Mouse (Mus musculus) intestine, embryonic 14.5 days (tissue): ENCODE results near the gene Kif20b. TPM values are rescaled to one million over a fixed set of nuclear protein-coding genes. Genes with fewer than 3 reads are reported as not detected.

Source experiments
- ATAC-seq: fragments of 200-750 bp; cut with Nextera tagmentation; replicated peaks from 2 replicates; pipeline ENCODE4 v1.8.0; 2017; ENCODE audit warnings: low read depth, moderate number of reproducible peaks, moderate TSS enrichment, moderate library complexity; ENCODE audit not compliant: low FRiP score, low TSS enrichment
- DNase-seq: peaks from one replicate; pipeline ENCODE4 v3.0.0-alpha.2; 2018; ENCODE audit warnings: low spot score
- H3K27ac ChIP-seq: fragments of 300-500 bp; sonication (generic); 2 replicates; pipeline ENCODE4 v1.5.1; 2014; ENCODE audit warnings: low read depth, mild to moderate bottlenecking, control low read depth
- H3K27me3 ChIP-seq: fragments of 300-500 bp; sonication (generic); replicated peaks from 2 replicates; pipeline ENCODE4 v1.6.1; 2014; ENCODE audit warnings: low read length, control low read depth; ENCODE audit not compliant: control insufficient read depth, insufficient read depth
- H3K36me3 ChIP-seq: fragments of 300-500 bp; sonication (generic); 2 replicates; pipeline ENCODE4 v1.6.1; 2014; ENCODE audit warnings: low read length, control low read depth; ENCODE audit not compliant: control insufficient read depth, insufficient read depth
- H3K4me1 ChIP-seq: fragments of 300-500 bp; sonication (generic); replicated peaks from 2 replicates; pipeline ENCODE4 v1.6.1; 2014; ENCODE audit warnings: low read length, control low read depth, mixed read lengths; ENCODE audit not compliant: control insufficient read depth, insufficient read depth
- H3K4me2 ChIP-seq: fragments of 300-500 bp; sonication (generic); 2 replicates; pipeline ENCODE4 v1.6.1; 2014; ENCODE audit warnings: low read length
- H3K4me3 ChIP-seq: fragments of 300-500 bp; sonication (generic); 2 replicates; pipeline ENCODE4 v1.5.1; 2014; ENCODE audit warnings: low read depth, low read length, control low read depth, mixed read lengths
- H3K9ac ChIP-seq: fragments of 300-500 bp; sonication (generic); 2 replicates; pipeline ENCODE4 v1.6.1; 2014; ENCODE audit warnings: mild to moderate bottlenecking, low read length
- H3K9me3 ChIP-seq: fragments of 300-500 bp; sonication (generic); 2 replicates; pipeline ENCODE4 v1.6.1; 2016; ENCODE audit warnings: low read length, control low read depth; ENCODE audit not compliant: control insufficient read depth
- WGBS: fragments of 180-500 bp; shearing (Covaris S2); extraction: QIAGEN DNeasy Blood & Tissue Kit; methylation state at CpG from one replicate; pipeline ENCODE4 v1.1.7; 2014; 5-methylcytosine and 5-hydroxymethylcytosine counted together
- polyA plus RNA-seq: library from polyadenylated mRNA; unstranded; fragments of >200 nt; fragmentation: Nextera tagmentation; extraction: Ambion mirVana; gene quantifications from 2 replicates; pipeline ENCODE4 v1.2.1, GENCODE M21; 2014

Kif20b gene
- polyA plus RNA-seq, 1 experiment from 2014 or later = 56.9 TPM

GRCm38 (mm10) chr19:34883526-34884224 lies 38.5 kb upstream of the Kif20b start:
- Histone ChIP-seq H3K4me2 (no peak overlapping the region), H3K27ac (no peak overlapping the region), H3K9me3 (no peaks in the 10 kb centered on the region), H3K4me1 (peaks cover 7% of the 10 kb centered on the region), H3K36me3 (no peaks in the 10 kb centered on the region), H3K4me3 (no peak overlapping the region), H3K27me3 (no peaks in the 10 kb centered on the region), H3K9ac (no peak overlapping the region)
- ATAC-seq (no peak), DNase-seq (no peak)
- WGBS = 79% methylated on average over 3 of the region's 3 CpGs

- H3K4me3 ChIP-seq = no peak overlapping the region
- H3K4me2 ChIP-seq = no peak overlapping the region
- 79% methylated on average over 4 of the region's 4 CpGs for WGBS
- no peak overlapping the region for H3K9ac ChIP-seq
- DNase-seq (no peak), ATAC-seq (no peak)
- no peaks in the 10 kb centered on the region for H3K27me3 ChIP-seq
- H3K36me3 ChIP-seq = no peaks in the 10 kb centered on the region
- no peaks in the 10 kb centered on the region for H3K4me1 ChIP-seq
- no peak overlapping the region for H3K27ac ChIP-seq
- no peaks in the 10 kb centered on the region for H3K9me3 ChIP-seq
These were observed 35.8 kb upstream of the Kif20b start for GRCm38 (mm10) chr19:34886324-34886723.

GRCm38 (mm10) chr19:34890981-34891380 lies 31.2 kb upstream of the Kif20b start:
- no peak overlapping the region for H3K4me3 ChIP-seq
- no peak overlapping the region for H3K9ac ChIP-seq
- H3K4me1 ChIP-seq = no peaks in the 10 kb centered on the region
- 58% methylated on average over 3 of the region's 3 CpGs for WGBS
- no peak overlapping the region for H3K27ac ChIP-seq
- DNase-seq (no peak), ATAC-seq (no peak)
- no peaks in the 10 kb centered on the region for H3K27me3 ChIP-seq
- H3K4me2 ChIP-seq = no peak overlapping the region
- no peaks in the 10 kb centered on the region for H3K9me3 ChIP-seq
- H3K36me3 ChIP-seq = no peaks in the 10 kb centered on the region

DNA sequence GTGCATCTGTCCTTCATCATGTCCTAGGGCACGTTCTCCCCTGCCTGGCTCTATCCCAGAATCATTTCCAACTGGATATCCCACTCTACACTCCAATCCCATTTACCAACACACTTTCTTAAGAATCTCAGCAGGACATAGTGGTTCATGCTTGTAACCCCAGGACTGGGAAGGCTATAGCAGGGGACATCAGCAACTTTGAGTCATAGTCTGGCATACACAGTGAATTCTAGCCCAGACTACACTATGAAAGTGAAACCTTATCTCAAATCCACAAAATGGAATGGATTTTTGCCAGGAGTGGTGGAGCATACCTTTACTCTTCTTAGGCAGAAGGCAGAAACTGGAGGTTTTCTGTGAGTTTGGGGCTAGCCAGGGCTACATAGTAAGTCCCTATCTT lies 30.6 kb upstream of the Kif20b start:
- H3K36me3 ChIP-seq = no peaks in the 10 kb centered on the region
- no peaks in the 10 kb centered on the region for H3K27me3 ChIP-seq
- WGBS = 87% methylated on average over 1 of the region's 1 CpGs
- no peaks in the 10 kb centered on the region for H3K4me1 ChIP-seq
- no peak for ATAC-seq
- DNase-seq = no peak
- no peak overlapping the region for H3K4me3 ChIP-seq
- H3K27ac ChIP-seq = no peak overlapping the region
- H3K4me2 ChIP-seq = no peak overlapping the region
- no peaks in the 10 kb centered on the region for H3K9me3 ChIP-seq
- no peak overlapping the region for H3K9ac ChIP-seq

- Histone ChIP-seq H3K9me3 (no peaks in the 10 kb centered on the region), H3K36me3 (no peaks in the 10 kb centered on the region), H3K4me3 (no peak overlapping the region), H3K4me2 (no peak overlapping the region), H3K27ac (no peak overlapping the region), H3K4me1 (no peaks in the 10 kb centered on the region), H3K27me3 (no peaks in the 10 kb centered on the region), H3K9ac (no peak overlapping the region)
- 79% methylated on average over 4 of the region's 4 CpGs for WGBS
- no peak for ATAC-seq
- DNase-seq = no peak
These were observed 27.1 kb upstream of the Kif20b start for GRCm38 (mm10) chr19:34895082-34895481.

DNA sequence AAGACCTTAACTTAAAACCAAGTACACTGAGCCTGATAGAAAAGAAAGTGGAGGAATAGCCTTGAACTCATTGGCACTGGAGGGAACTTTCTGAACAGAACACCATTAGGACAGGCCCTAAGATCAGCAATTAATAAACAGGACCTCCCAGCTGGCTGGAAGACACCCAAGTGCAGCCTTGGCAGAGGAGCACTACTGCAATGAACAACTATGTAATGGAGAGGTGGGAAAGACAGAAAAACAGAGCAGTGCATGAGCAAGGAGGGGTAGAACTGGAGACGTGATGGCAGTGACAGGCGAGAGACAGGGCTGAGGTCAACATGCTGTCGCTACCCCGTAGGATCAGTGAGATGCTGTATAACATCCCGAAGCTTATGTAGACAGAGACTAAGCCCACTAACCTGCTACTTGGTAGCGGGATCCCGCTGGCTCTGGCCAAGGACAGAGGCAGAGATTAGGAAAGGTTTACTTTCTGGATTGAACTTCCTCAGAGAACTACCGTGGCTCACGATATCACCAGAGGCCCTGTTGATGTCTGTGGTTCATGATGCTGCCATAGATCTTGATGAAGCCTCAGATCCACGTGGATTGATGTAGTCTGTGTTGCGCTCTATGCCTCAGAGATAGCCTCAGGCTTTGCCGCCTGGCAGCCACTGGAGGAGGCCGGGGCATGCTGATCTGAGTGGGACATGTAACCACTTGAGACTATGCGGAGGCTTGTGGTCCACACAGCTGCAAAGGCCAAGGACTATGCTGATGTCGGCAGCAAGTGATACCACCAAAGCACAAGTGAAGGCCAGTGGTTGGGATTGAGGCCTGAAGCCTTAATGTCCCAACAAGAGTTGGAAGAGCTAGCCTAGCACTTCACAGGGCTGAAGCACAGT lies 24.8 kb upstream of the Kif20b start:
- no peak for DNase-seq
- 88% methylated on average over 15 of the region's 15 CpGs for WGBS
- Histone ChIP-seq H3K4me1 (no peaks in the 10 kb centered on the region), H3K9ac (no peak overlapping the region), H3K27me3 (no peaks in the 10 kb centered on the region), H3K27ac (no peak overlapping the region), H3K4me3 (no peak overlapping the region), H3K4me2 (no peak overlapping the region), H3K36me3 (no peaks in the 10 kb centered on the region), H3K9me3 (no peaks in the 10 kb centered on the region)
- no peak for ATAC-seq

- no peaks in the 10 kb centered on the region for H3K9me3 ChIP-seq
- no peaks in the 10 kb centered on the region for H3K27me3 ChIP-seq
- no peak overlapping the region for H3K9ac ChIP-seq
- WGBS = 84% methylated on average over 4 of the region's 4 CpGs
- H3K27ac ChIP-seq = no peak overlapping the region
- H3K36me3 ChIP-seq = no peaks in the 10 kb centered on the region
- no peak overlapping the region for H3K4me3 ChIP-seq
- H3K4me2 ChIP-seq = no peak overlapping the region
- ATAC-seq (no peak), DNase-seq (no peak)
- H3K4me1 ChIP-seq = no peaks in the 10 kb centered on the region
These were observed 23.2 kb upstream of the Kif20b start for GRCm38 (mm10) chr19:34898941-34899340.

- no peaks in the 10 kb centered on the region for H3K27me3 ChIP-seq
- no peaks in the 10 kb centered on the region for H3K4me1 ChIP-seq
- no peak for DNase-seq
- 87% methylated on average over 7 of the region's 7 CpGs for WGBS
- H3K27ac ChIP-seq = no peak overlapping the region
- H3K4me3 ChIP-seq = no peak overlapping the region
- no peaks in the 10 kb centered on the region for H3K36me3 ChIP-seq
- H3K9ac ChIP-seq = no peak overlapping the region
- ATAC-seq = no peak
- H3K4me2 ChIP-seq = no peak overlapping the region
- no peaks in the 10 kb centered on the region for H3K9me3 ChIP-seq
These were observed 20.9 kb upstream of the Kif20b start for GRCm38 (mm10) chr19:34901266-34901665.
